In the genomic region with DNA sequence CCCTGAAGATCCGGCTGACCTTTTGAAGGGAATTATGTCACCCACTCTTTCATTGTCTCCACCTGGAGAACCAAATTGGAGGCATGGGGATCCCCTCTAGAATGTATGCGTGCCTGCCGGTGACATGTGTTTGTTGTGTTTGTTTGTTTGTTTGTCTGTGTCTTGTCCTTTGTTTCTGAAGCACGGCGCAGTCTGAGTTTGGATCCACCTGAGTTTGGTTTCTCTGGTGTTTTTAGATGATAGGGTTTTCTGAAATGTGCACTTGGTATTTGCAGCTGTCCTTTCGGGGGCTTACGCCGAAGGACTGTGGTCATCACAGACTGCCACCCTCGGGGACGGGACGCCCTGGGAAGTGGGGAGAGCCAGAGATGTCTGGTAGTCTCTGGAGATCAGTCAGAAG, we compare ENCODE assay signal across 23 mouse cellular contexts. TPM values are rescaled to one million over a fixed set of nuclear protein-coding genes. Genes with fewer than 3 reads are reported as not detected.
DNase-seq lines count a peak whose midpoint lies in the region; ATAC-seq and TF ChIP-seq lines count a peak whose summit lies in the region.
"Had no signal": no experiment of that assay in that cellular context is flagged by ENCODE, and none has a peak within 500 bp of the region (broad histone marks: within the 10 kb centered on the region; RNA-seq: fewer than 3 reads in every experiment).

No protein-coding gene starts in this region.

- H3K4me2 ChIP-seq in liver, embryonic 15.5 days: no peak overlapping the region
- H3K4me2 ChIP-seq: heart, embryonic 15.5 days; lung, embryonic 15.5 days; midbrain, embryonic 12.5 days had no signal

- WGBS in bone marrow, adult 2 months: 62% methylated on average over 11 of the region's 11 CpGs
- 47% methylated on average over 11 of the region's 11 CpGs for WGBS in liver, embryonic 15.5 days (ENCODE audit: insufficient replicate concordance)

- H3K4me1 ChIP-seq in bone marrow, adult 2 months (ENCODE audit: control insufficient read depth, insufficient read depth, low read length): no peaks in the 10 kb centered on the region; the same call in 1 of the 2 replicates
- no peaks in the 10 kb centered on the region; the same call in 1 of the 2 replicates for H3K4me1 ChIP-seq in brown adipose tissue, adult 24 weeks (ENCODE audit: control insufficient read depth, insufficient read depth, insufficient read length, low read length)
- H3K4me1 ChIP-seq in liver, embryonic 15.5 days (replicated peaks): peaks cover 4% of the 10 kb centered on the region; the same call in 1 of the 2 replicates
- H3K4me1 ChIP-seq: lung, embryonic 15.5 days; midbrain, embryonic 12.5 days had no signal

- peak; percentile 2 for DNase-seq in kidney, postnatal 10 days
- no peak for DNase-seq in kidney, adult 9 months
- DNase-seq in urinary bladder, postnatal 10 days (ENCODE audit: low spot score): no peak
- DNase-seq in gastrocnemius, adult 2 months: no peak
- DNase-seq: adrenal gland, adult 8-10 months; cerebellum, adult 11 months; cerebellum, postnatal 14 days; embryo, embryonic 11 days; kidney, adult 11 months; kidney, postnatal 25 days; thymus, postnatal 25 days had no signal

- intact Hi-C loops in gastrocnemius, adult 2 months (cut with DNase I): no loop called here

- no peak overlapping the region for H3K4me3 ChIP-seq in bone marrow, adult 2 months (replicated peaks; ENCODE audit: control insufficient read depth, low read depth, low read length)
- no peak overlapping the region for H3K4me3 ChIP-seq in brown adipose tissue, adult 24 weeks (ENCODE audit: insufficient read depth, low read depth, low read length)
- H3K4me3 ChIP-seq in liver, embryonic 15.5 days (replicated peaks): no peak overlapping the region
- H3K4me3 ChIP-seq in gastrocnemius, adult 2 months: no peak overlapping the region
- H3K4me3 ChIP-seq: heart, embryonic 15.5 days; left cerebral cortex, adult 2 months; lung, embryonic 15.5 days; midbrain, embryonic 12.5 days had no signal

- H3K27me3 ChIP-seq in liver, embryonic 15.5 days: no peaks in the 10 kb centered on the region; the same call in 1 of the 2 replicates
- H3K27me3 ChIP-seq: heart, embryonic 15.5 days; lung, embryonic 15.5 days; midbrain, embryonic 12.5 days had no signal

- no peak overlapping the region for H3K9ac ChIP-seq in liver, embryonic 15.5 days
- H3K9ac ChIP-seq: heart, embryonic 15.5 days; lung, embryonic 15.5 days; midbrain, embryonic 12.5 days had no signal

- H3K27ac ChIP-seq in bone marrow, adult 2 months (ENCODE audit: control insufficient read depth, insufficient read depth, low read depth, low read length, poor library complexity): peak overlapping the region; percentile 69
- peak overlapping the region; percentile 75 for H3K27ac ChIP-seq in brown adipose tissue, adult 24 weeks (replicated peaks; ENCODE audit: low read depth, low read length)
- 0 out of 2 replicates have a peak overlapping the region, but pooled peaks have one; percentile 41 for H3K27ac ChIP-seq in liver, embryonic 15.5 days (replicated peaks)
- H3K27ac ChIP-seq in gastrocnemius, adult 2 months: no peak overlapping the region; the same call in 1 of the 2 replicates
- H3K27ac ChIP-seq: heart, embryonic 15.5 days; left cerebral cortex, adult 2 months; lung, embryonic 15.5 days; midbrain, embryonic 12.5 days; stomach, postnatal 0 days had no signal

- ATAC-seq in liver, embryonic 15.5 days (ENCODE audit: insufficient read depth): no peak

- no peaks in the 10 kb centered on the region for H3K36me3 ChIP-seq in liver, embryonic 15.5 days (replicated peaks)
- H3K36me3 ChIP-seq: heart, embryonic 15.5 days; lung, embryonic 15.5 days; midbrain, embryonic 12.5 days had no signal

- no peaks in the 10 kb centered on the region for H3K9me3 ChIP-seq in liver, embryonic 15.5 days (replicated peaks)
- H3K9me3 ChIP-seq: heart, embryonic 15.5 days; lung, embryonic 15.5 days; midbrain, embryonic 12.5 days had no signal

- TF ChIP-seq CTCF in bone marrow, adult 2 months (IDR thresholded peaks at IDR 0.05; ENCODE audit: control insufficient read depth, insufficient read depth, low read length): no peak
- no peak for TF ChIP-seq CTCF in gastrocnemius, adult 2 months (IDR thresholded peaks at IDR 0.05)

- TF ChIP-seq POLR2A in bone marrow, adult 2 months (IDR thresholded peaks at IDR 0.05; ENCODE audit: borderline replicate concordance, control insufficient read depth, low read depth, low read length): no peak

RNA-seq across cellular contexts. Expression of gene Hfe, which starts 6.5 kb away (rescaled TPM):
- polyA plus RNA-seq in bone marrow, adult 2 months (2011; ENCODE audit: insufficient read depth, insufficient read length, low replicate concordance, missing spikeins): 4.0 and 4.5 TPM in 2 replicates
- polyA plus RNA-seq in brown adipose tissue, adult 24 weeks (2012; ENCODE audit: insufficient read depth, insufficient read length, missing spikeins): 30.2 and 34.3 TPM in 2 replicates
- polyA plus RNA-seq in liver, embryonic 15.5 days (2015; fragmentation: Nextera tagmentation; extraction: Ambion mirVana): 13.6 and 16.4 TPM in 2 replicates
- 10 to 100 TPM; 16.0 to 18.7 TPM for total RNA-seq in gastrocnemius, adult 2 months (2021)

RNA-seq across cellular contexts. Expression of gene Hist1h4c, which starts 18.9 kb away (rescaled TPM):
- 7.1 and 15.1 TPM in 2 replicates for polyA plus RNA-seq in bone marrow, adult 2 months (2011; ENCODE audit: insufficient read depth, insufficient read length, low replicate concordance, missing spikeins)
- 2.1 TPM in 1 of 2 replicates, not detected in the other for polyA plus RNA-seq in brown adipose tissue, adult 24 weeks (2012; ENCODE audit: insufficient read depth, insufficient read length, missing spikeins)
- polyA plus RNA-seq in liver, embryonic 15.5 days (2015; fragmentation: Nextera tagmentation; extraction: Ambion mirVana): 7.3 and 8.8 TPM in 2 replicates
- 10 to 100 TPM; 49.8 to 61.2 TPM for total RNA-seq in gastrocnemius, adult 2 months (2021)

RNA-seq across cellular contexts. Expression of gene Hist1h1c, which starts 21.4 kb away (rescaled TPM):
- 78.9 and 108 TPM in 2 replicates for polyA plus RNA-seq in bone marrow, adult 2 months (2011; ENCODE audit: insufficient read depth, insufficient read length, low replicate concordance, missing spikeins)
- polyA plus RNA-seq in brown adipose tissue, adult 24 weeks (2012; ENCODE audit: insufficient read depth, insufficient read length, missing spikeins): 112 and 175 TPM in 2 replicates
- polyA plus RNA-seq in liver, embryonic 15.5 days (2015; fragmentation: Nextera tagmentation; extraction: Ambion mirVana): 81.0 and 85.5 TPM in 2 replicates
- total RNA-seq in gastrocnemius, adult 2 months (2021): 100 to 1,000 TPM; 135 to 164 TPM

RNA-seq across cellular contexts. Expression of gene Hist1h1t, which starts 21.6 kb away (rescaled TPM):
- 3.9 TPM in 1 of 2 replicates, not detected in the other for polyA plus RNA-seq in bone marrow, adult 2 months (2011; ENCODE audit: insufficient read depth, insufficient read length, low replicate concordance, missing spikeins)
- polyA plus RNA-seq in brown adipose tissue, adult 24 weeks (2012; ENCODE audit: insufficient read depth, insufficient read length, missing spikeins): not detected in 2 replicates
- polyA plus RNA-seq in liver, embryonic 15.5 days (2015; fragmentation: Nextera tagmentation; extraction: Ambion mirVana): 0.17 TPM in 1 of 2 replicates, not detected in the other
- total RNA-seq in gastrocnemius, adult 2 months (2021): not detected
- total RNA-seq: gastrocnemius, adult 8-10 months; left cerebral cortex, adult 2 months had no signal
- polyA plus RNA-seq: brain, embryonic 14.5 days; hindbrain, embryonic 11.5 days; midbrain, embryonic 12.5 days; neural tube, embryonic 14.5 days; stomach, postnatal 0 days had no signal

RNA-seq across cellular contexts. Expression of gene Hist1h3c, which starts 28.2 kb away (rescaled TPM):
- polyA plus RNA-seq in bone marrow, adult 2 months (2011; ENCODE audit: insufficient read depth, insufficient read length, low replicate concordance, missing spikeins): 42.2 and 62.6 TPM in 2 replicates
- not detected in 2 replicates for polyA plus RNA-seq in brown adipose tissue, adult 24 weeks (2012; ENCODE audit: insufficient read depth, insufficient read length, missing spikeins)
- polyA plus RNA-seq in liver, embryonic 15.5 days (2015; fragmentation: Nextera tagmentation; extraction: Ambion mirVana): 6.4 and 7.3 TPM in 2 replicates
- total RNA-seq in gastrocnemius, adult 2 months (2021): not detected
- total RNA-seq: gastrocnemius, adult 8-10 months had no signal
- polyA plus RNA-seq: neural tube, embryonic 14.5 days had no signal
